Mouse (Mus musculus) heart, adult 2 months (tissue): Measurements from ENCODE around the gene Amt. TPM values are rescaled to one million over a fixed set of nuclear protein-coding genes. Genes with fewer than 3 reads are reported as not detected.
A peak's percentile ranks its signal among the peaks of the same experiment; 100 is the strongest.

Experiments
- DNase-seq, 2 experiments: peaks; one replicate each; pipeline ENCODE4 v3.0.0; 2021
- H3K27ac ChIP-seq: fragments of 200-600 bp; 2 replicates; pipeline ENCODE4 v1.8.1; 2022
- H3K27me3 ChIP-seq: fragments of 200-500 bp; 2 replicates; pipeline ENCODE4 v1.6.1; 2012; ENCODE audit warnings: mild to moderate bottlenecking, low read length, inconsistent platforms, mixed read lengths; ENCODE audit not compliant: control insufficient read depth, insufficient read depth
- H3K36me3 ChIP-seq: fragments of 200-500 bp; 2 replicates; pipeline ENCODE4 v1.6.1; 2012; ENCODE audit warnings: low read length, inconsistent platforms; ENCODE audit not compliant: control insufficient read depth, insufficient read depth
- H3K4me1 ChIP-seq: fragments of 200-500 bp; 2 replicates; pipeline ENCODE4 v1.6.1; 2011; ENCODE audit warnings: low read length; ENCODE audit not compliant: control insufficient read depth, insufficient read depth
- H3K4me3 ChIP-seq: fragments of 200-600 bp; 2 replicates; pipeline ENCODE4 v1.8.1; 2022
- H3K79me2 ChIP-seq: fragments of 200-500 bp; replicated peaks from 2 replicates; pipeline ENCODE4 v1.6.1; 2012; ENCODE audit warnings: mild to moderate bottlenecking, inconsistent platforms, low read length, moderate library complexity, mixed read lengths; ENCODE audit not compliant: control insufficient read depth, insufficient read depth
- H3K9ac ChIP-seq: fragments of 200-500 bp; 2 replicates; pipeline ENCODE4 v1.6.1; 2012; ENCODE audit warnings: low read depth, mild to moderate bottlenecking, control low read depth, inconsistent platforms, low read length, mixed read lengths
- CTCF ChIP-seq: fragments of 200-600 bp; IDR thresholded peaks from 2 replicates; pipeline ENCODE4 v1.8.1; 2022; ENCODE audit warnings: antibody characterized with exemption, mild to moderate bottlenecking, moderate library complexity
- EP300 ChIP-seq: fragments of 200-500 bp; IDR thresholded peaks from 2 replicates; pipeline ENCODE4 v1.6.1; 2011; ENCODE audit warnings: low read depth, low read length, control low read depth; ENCODE audit not compliant: insufficient read depth
- POLR2A ChIP-seq: fragments of 200-500 bp; IDR thresholded peaks from 2 replicates; pipeline ENCODE4 v1.6.1; 2011; ENCODE audit warnings: mild to moderate bottlenecking, low read depth, low read length, control low read depth; ENCODE audit not compliant: insufficient read depth
- WGBS: fragments of 180-500 bp; shearing (Covaris S2); methylation state at CpG from one replicate; pipeline ENCODE4 v1.1.7; 2018; 5-methylcytosine and 5-hydroxymethylcytosine counted together
- intact Hi-C: fragments of 180-260 bp; cut with DNase I; formaldehyde crosslinking; loops from one replicate; pipeline ENCODE4 v1.15.1; 2025
- polyA plus RNA-seq: library from polyadenylated mRNA; depleted of rRNA; stranded (reverse); fragments of >200 nt; gene quantifications from 2 replicates; pipeline ENCODE4 v1.2.3, GENCODE M21; 2012
- total RNA-seq, 2 experiments: library from RNA; stranded (reverse); gene quantifications; 2 replicates each; pipeline ENCODE4 v1.2.3; 2021

Amt gene
- total and polyA plus RNA-seq, 3 experiments, result 4.0 to 4.8 (median 4.6) TPM

DNA sequence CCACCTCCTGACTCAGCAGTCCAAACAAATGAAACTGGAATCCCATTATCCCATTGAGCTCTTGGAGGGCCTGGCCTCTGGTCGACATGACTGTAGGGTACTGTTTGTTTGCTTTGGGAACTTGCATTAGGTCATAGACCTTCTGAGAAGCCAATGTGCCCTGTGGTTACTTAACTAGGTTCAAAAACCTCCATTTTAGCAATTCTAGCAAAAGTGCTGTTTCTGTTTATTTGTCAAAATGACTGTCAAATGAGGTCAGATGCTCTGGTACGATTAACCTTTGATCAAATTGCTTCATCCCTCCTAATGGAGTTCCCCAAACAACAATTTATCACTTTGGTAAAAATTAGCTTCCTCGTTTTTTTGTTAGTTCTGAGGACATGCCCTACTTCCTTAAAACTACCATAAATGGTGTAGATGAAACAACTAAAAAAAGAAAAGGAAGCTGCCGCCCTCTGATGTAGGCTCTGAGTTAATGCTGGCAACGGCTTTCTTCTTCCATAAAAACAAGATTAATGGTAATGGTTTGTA, 45.7 kb downstream of the Amt start:
- no peak for DNase-seq
- H3K9ac ChIP-seq, result no peak overlapping the region
- H3K27ac ChIP-seq, result peak overlapping the region; percentile 60
- WGBS, result 33% methylated on average over 5 of the region's 5 CpGs
- H3K36me3 ChIP-seq, result peaks cover 10% of the 10 kb centered on the region; the same call in 1 of the 2 replicates
- H3K4me3 ChIP-seq, result no peak overlapping the region
- H3K4me1 ChIP-seq, result peaks cover 15% of the 10 kb centered on the region
- intact Hi-C loops, result no loop called here
- no peak for TF ChIP-seq POLR2A
- TF ChIP-seq EP300, result no peak
- TF ChIP-seq CTCF, result no peak
- H3K79me2 ChIP-seq, result no peaks in the 10 kb centered on the region
- no peaks in the 10 kb centered on the region for H3K27me3 ChIP-seq

- intact Hi-C loops, result no loop called here
- no peak for DNase-seq
- TF ChIP-seq CTCF, result no peak
- no peak for TF ChIP-seq POLR2A
- no peak for TF ChIP-seq EP300
- no peak overlapping the region for H3K4me3 ChIP-seq
- peaks cover 11% of the 10 kb centered on the region for H3K4me1 ChIP-seq
- H3K79me2 ChIP-seq, result no peaks in the 10 kb centered on the region
- H3K27me3 ChIP-seq, result no peaks in the 10 kb centered on the region
- 76% methylated on average over 3 of the region's 3 CpGs for WGBS
- peaks cover 6% of the 10 kb centered on the region; the same call in 1 of the 2 replicates for H3K36me3 ChIP-seq
- H3K27ac ChIP-seq, result no peak overlapping the region
- no peak overlapping the region for H3K9ac ChIP-seq
Observed at GRCm38 (mm10) chr9:108343331-108343730, 46.7 kb downstream of the Amt start.

- H3K36me3 ChIP-seq, result peaks cover 4% of the 10 kb centered on the region; the same call in 1 of the 2 replicates
- H3K4me3 ChIP-seq, result no peak overlapping the region
- peaks cover 10% of the 10 kb centered on the region for H3K4me1 ChIP-seq
- intact Hi-C loops, result no loop called here
- 0 out of 2 replicates have a peak, but pooled peaks cover 1% of the 10 kb centered on the region for H3K79me2 ChIP-seq
- no peak overlapping the region for H3K27ac ChIP-seq
- WGBS, result 100% methylated on average over 1 of the region's 1 CpGs
- H3K27me3 ChIP-seq, result no peaks in the 10 kb centered on the region
- no peak overlapping the region for H3K9ac ChIP-seq
- no peak for TF ChIP-seq EP300
- no peak for TF ChIP-seq POLR2A
- no peak for TF ChIP-seq CTCF
- DNase-seq, result no peak
Observed at GRCm38 (mm10) chr9:108343835-108344234, 47.2 kb downstream of the Amt start.

- DNase-seq, result no peak
- intact Hi-C loops, result no loop called here
- H3K27ac ChIP-seq, result no peak overlapping the region
Observed at GRCm38 (mm10) chr9:108344471-108344870, 47.8 kb downstream of the Amt start.

GRCm38 (mm10) chr9:108347024-108347423, 50.4 kb downstream of the Amt start:
- TF ChIP-seq POLR2A (no peak), CTCF (no peak), EP300 (no peak)
- Histone ChIP-seq H3K79me2 (peaks cover 6% of the 10 kb centered on the region), H3K9ac (peak overlapping the region; percentile 80), H3K4me3 (peak overlapping the region; percentile 98), H3K27ac (peak overlapping the region; percentile 92), H3K27me3 (no peaks in the 10 kb centered on the region), H3K4me1 (peaks cover 4% of the 10 kb centered on the region), H3K36me3 (0 out of 2 replicates have a peak, but pooled peaks cover 2% of the 10 kb centered on the region)
- no peak for DNase-seq
- 3% methylated on average over 11 of the region's 11 CpGs for WGBS
- intact Hi-C loops, result loop anchor here (1.0 kb wide), 2 partner anchors 8 to 41 kb away; partner anchors contain the start of genes Rhoa and Tcta

More at GRCm38 (mm10) chr9:108344471-108344870, 47.8 kb downstream of the Amt start:
- no peaks in the 10 kb centered on the region for H3K27me3 ChIP-seq
- 83% methylated on average over 4 of the region's 4 CpGs for WGBS
- no peak overlapping the region for H3K9ac ChIP-seq
- TF ChIP-seq POLR2A (no peak), EP300 (no peak), CTCF (no peak)
- H3K4me3 ChIP-seq, result no peak overlapping the region
- H3K79me2 ChIP-seq, result peaks cover 4% of the 10 kb centered on the region; the same call in 1 of the 2 replicates
- peaks cover 4% of the 10 kb centered on the region; the same call in 1 of the 2 replicates for H3K36me3 ChIP-seq
- H3K4me1 ChIP-seq, result peaks cover 10% of the 10 kb centered on the region
